Mouse (Mus musculus) ES-E14 (cell line): ENCODE measurements at regions not wholly inside any gene's neighbourhood (a gene's known extent, or its start where the extent isn't known, plus 50 kb on each side); places are given as distances from the start of the nearest gene placed in this dataset.

Experiments
- DNase-seq: peaks from one replicate; pipeline ENCODE4 v3.0.0-alpha.2; 2013; ENCODE audit warnings: low read depth, low spot score
- H3K27ac ChIP-seq: 2 replicates; pipeline ENCODE4 v1.5.1; 2012; ENCODE audit warnings: low read depth, mild to moderate bottlenecking, low read length, moderate library complexity, mixed read lengths; ENCODE audit not compliant: poor library complexity, insufficient read depth, severe bottlenecking
- H3K36me3 ChIP-seq: 2 replicates; pipeline ENCODE4 v1.6.1; 2012; ENCODE audit warnings: mild to moderate bottlenecking, low read length, moderate library complexity, mixed read lengths; ENCODE audit not compliant: control insufficient read depth, poor library complexity, insufficient read depth, severe bottlenecking
- H3K4me1 ChIP-seq, 2 experiments: fragments of 150-350 bp in 1 of 2; sonication (generic) in 1 of 2; 2 replicates each; pipeline ENCODE4 v1.6.1; 2012; ENCODE audit warnings: low read length in 2 of 2, mild to moderate bottlenecking in 1 of 2, mixed read lengths in 1 of 2; ENCODE audit not compliant: control insufficient read depth in 2 of 2, insufficient read depth in 2 of 2, poor library complexity in 1 of 2
- H3K4me3 ChIP-seq, 2 experiments: fragments of 150-350 bp in 1 of 2; sonication (generic) in 1 of 2; 2 replicates each; pipeline ENCODE4 v1.5.1; 2012; ENCODE audit warnings: low read length in 2 of 2, low read depth in 1 of 2, mild to moderate bottlenecking in 1 of 2, mixed read lengths in 1 of 2; ENCODE audit not compliant: insufficient read depth in 1 of 2, poor library complexity in 1 of 2, severe bottlenecking in 1 of 2
- H3K9ac ChIP-seq: 2 replicates; pipeline ENCODE4 v1.6.1; 2012; ENCODE audit warnings: low read depth, mild to moderate bottlenecking, low read length, mixed read lengths; ENCODE audit not compliant: poor library complexity, insufficient read depth, severe bottlenecking
- H3K9me3 ChIP-seq: fragments of 150-350 bp; sonication (generic); 2 replicates; pipeline ENCODE4 v1.6.1; 2012; ENCODE audit warnings: low read depth, mild to moderate bottlenecking, low read length; ENCODE audit not compliant: control insufficient read depth, insufficient read depth
- CHD2 ChIP-seq: IDR thresholded peaks from 2 replicates; pipeline ENCODE4 v1.6.1; 2014; ENCODE audit warnings: mild to moderate bottlenecking, low read depth, low read length, inconsistent platforms
- HCFC1 ChIP-seq: IDR thresholded peaks from 2 replicates; pipeline ENCODE4 v1.6.1; 2012; ENCODE audit warnings: low read length, inconsistent platforms, borderline replicate concordance; ENCODE audit not compliant: insufficient read depth
- MAFK ChIP-seq: IDR thresholded peaks from 2 replicates; pipeline ENCODE4 v1.6.1; 2014; ENCODE audit warnings: mild to moderate bottlenecking, low read depth, low read length, inconsistent platforms; ENCODE audit not compliant: insufficient read depth
- ZC3H11A ChIP-seq: IDR thresholded peaks from 2 replicates; pipeline ENCODE4 v1.6.1; 2012; ENCODE audit warnings: low read depth, mild to moderate bottlenecking, inconsistent platforms, low read length, borderline replicate concordance
- ZNF384 ChIP-seq: IDR thresholded peaks from 2 replicates; pipeline ENCODE4 v1.6.1; 2012; ENCODE audit warnings: low read depth, low read length, inconsistent platforms
- in situ Hi-C, 2 experiments: fragments of 600-800 bp; cut with MboI; formaldehyde crosslinking; loops; one replicate each; pipeline ENCODE4 v1.15.1; 2025; ENCODE audit warnings: low sequenced_read_pairs in 2 of 2, inconsistent platforms in 1 of 2; ENCODE audit not compliant: unreplicated experiment in 2 of 2

DNA sequence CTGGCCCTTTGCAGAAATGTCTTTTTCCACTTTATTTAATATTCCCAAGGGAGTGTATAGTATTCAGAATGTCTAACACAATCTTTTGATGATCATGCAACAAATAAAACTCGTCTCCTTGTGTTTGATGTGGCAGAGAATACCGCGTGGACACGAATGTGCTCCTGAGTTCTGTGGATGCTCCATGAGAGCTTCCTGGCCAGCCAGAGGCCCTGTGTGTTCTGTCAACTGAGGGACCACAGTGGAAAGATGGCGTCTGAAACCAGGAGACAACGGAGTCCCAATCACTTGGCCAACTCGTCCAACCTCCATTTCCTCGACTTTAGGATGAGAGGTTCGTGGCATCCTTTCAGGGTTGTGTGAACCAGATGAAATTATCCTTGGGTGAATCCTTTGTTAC lies 168.6 kb downstream of the Nkx6-1 start:
- in situ Hi-C loops, result no loop called here
- Histone ChIP-seq H3K4me3 (no peak overlapping the region), H3K4me1 (no peaks in the 10 kb centered on the region), H3K9me3 (no peaks in the 10 kb centered on the region), H3K36me3 (no peaks in the 10 kb centered on the region), H3K27ac (no peak overlapping the region), H3K9ac (no peak overlapping the region)
- TF ChIP-seq CHD2, result no peak
- TF ChIP-seq ZC3H11A, result no peak
- no peak for TF ChIP-seq ZNF384
- DNase-seq, result no peak

DNA sequence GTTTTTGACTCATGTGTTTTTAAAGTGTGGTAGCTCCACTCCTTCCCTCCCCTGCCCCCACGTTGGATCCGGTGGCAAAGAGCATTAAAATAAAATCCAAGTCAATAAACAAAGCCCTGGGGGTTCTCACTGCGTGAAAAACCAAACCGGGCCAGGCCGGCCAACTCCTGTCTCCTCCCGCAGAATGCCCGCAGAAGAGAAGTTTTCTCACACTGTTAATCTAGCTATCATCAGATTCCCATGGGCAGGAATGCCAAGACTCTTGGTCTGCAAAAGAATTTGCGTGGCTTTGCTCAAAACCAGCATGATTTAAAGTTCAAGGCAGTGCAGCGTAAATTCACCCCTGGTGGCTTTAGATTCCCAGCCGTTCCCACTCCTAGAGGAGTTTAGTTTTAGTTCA lies 219.0 kb downstream of the Nkx6-1 start:
- in situ Hi-C loops, result no loop called here
- no peak for DNase-seq
- Histone ChIP-seq H3K4me3 (no peak overlapping the region), H3K4me1 (no peaks in the 10 kb centered on the region), H3K9me3 (no peaks in the 10 kb centered on the region), H3K27ac (no peak overlapping the region), H3K36me3 (no peaks in the 10 kb centered on the region), H3K9ac (no peak overlapping the region)
- TF ChIP-seq CHD2 (no peak), MAFK (no peak), ZC3H11A (no peak), ZNF384 (no peak), HCFC1 (no peak)

DNA sequence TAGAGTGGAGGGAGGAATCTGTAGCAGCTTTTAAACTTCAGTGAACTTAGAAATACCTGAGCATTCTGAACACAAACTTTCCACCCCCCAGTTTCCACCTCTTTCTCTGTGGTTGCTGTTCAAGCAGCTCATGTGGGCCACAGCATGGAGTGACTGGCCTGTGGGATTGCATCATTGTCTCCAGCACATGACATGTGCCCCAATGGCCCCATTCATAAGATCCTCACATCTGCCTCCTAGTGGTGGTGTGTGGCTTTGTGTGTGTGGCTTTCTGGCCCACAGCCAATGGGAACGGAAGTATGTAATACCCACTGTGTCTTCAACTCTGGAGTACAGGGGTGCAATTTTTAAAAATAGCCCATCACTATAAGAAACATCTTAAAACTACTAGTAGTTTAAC lies 223.0 kb downstream of the Nkx6-1 start:
- TF ChIP-seq HCFC1, result no peak
- no peak for TF ChIP-seq ZC3H11A
- in situ Hi-C loops, result no loop called here
- Histone ChIP-seq H3K27ac (no peak overlapping the region), H3K4me1 (no peaks in the 10 kb centered on the region), H3K36me3 (no peaks in the 10 kb centered on the region), H3K4me3 (no peak overlapping the region), H3K9me3 (no peaks in the 10 kb centered on the region), H3K9ac (no peak overlapping the region)
- DNase-seq, result peak; percentile 21

DNA sequence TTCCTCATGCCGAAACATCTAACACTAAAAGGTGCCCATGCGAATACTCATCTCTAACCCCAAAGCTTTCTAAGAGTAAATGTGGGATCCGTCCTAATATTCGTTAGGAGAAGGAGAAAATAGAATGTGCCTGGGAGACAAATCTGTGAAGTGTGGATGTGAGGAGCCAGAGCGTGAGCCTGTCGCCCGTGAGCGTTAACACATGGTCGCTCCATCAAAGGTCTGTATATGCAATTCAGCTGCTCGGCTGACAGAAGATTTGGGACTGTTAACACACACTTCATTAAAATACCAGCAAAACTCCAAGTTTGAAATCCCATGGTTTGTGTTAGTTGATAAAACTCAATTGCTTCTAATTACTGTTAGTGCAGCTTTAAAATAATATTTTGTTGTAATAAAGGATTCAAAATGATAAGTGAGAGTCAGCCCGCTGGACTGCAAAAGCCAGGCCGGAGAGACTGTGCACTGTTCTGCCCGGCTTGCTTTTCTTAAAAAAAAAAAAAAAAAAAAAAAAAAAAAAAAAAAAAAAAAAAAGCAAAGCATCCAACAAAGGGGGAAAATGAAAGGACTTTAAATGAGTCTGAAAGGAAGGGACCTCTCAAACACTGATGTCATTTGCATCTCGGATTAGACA lies 227.0 kb downstream of the Nkx6-1 start:
- Histone ChIP-seq H3K36me3 (no peaks in the 10 kb centered on the region), H3K27ac (no peak overlapping the region)
- in situ Hi-C loops, result no loop called here

DNA sequence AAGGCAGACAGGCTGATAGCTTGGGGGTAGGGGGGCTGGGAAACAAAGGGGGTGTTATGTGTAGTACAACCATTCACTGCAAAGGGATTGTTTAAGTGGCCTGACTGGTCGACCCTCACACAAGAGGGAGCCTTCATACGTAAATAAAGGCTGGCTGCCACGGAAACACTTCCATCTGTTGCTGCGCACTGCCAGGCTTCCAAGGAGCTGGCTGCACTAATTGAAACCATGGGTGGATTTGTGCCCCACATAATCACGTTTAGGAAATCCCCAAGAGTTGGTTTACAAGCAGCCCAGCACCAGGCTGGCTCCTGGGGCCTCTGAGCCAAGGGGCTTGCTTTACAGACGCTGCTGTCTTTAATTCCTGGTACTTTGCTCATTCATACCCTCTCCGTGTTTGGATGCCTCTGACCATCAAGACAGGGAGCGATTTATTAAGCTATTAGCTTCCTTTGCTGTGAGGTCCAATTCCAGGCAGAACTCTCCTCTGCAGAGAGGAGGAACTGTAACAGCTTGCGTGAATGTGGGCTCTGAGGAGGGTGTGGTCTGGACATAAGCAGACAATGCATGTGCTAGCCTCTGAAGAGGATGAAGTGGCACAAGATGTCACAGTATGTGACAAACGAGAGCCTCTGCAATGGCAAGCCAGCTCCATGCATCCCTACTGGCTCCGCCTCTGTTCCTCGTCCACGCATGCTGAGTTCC lies 238.6 kb downstream of the Nkx6-1 start:
- no peak overlapping the region for H3K4me3 ChIP-seq
- H3K4me1 ChIP-seq, result peaks cover 0 to 3% of the 10 kb centered on the region in 2 experiments; a peak in 1 of 4 replicates
- H3K9ac ChIP-seq, result no peak overlapping the region
- in situ Hi-C loops, result no loop called here
- no peaks in the 10 kb centered on the region for H3K9me3 ChIP-seq
- no peaks in the 10 kb centered on the region for H3K36me3 ChIP-seq
- TF ChIP-seq CHD2 (no peak), ZNF384 (no peak), HCFC1 (no peak), MAFK (no peak), ZC3H11A (no peak)
- DNase-seq, result no peak
- H3K27ac ChIP-seq, result no peak overlapping the region

More for the DNA sequence above, 227.0 kb downstream of the Nkx6-1 start:
- H3K4me1 ChIP-seq, result no peaks in the 10 kb centered on the region
- DNase-seq, result no peak
- no peaks in the 10 kb centered on the region for H3K9me3 ChIP-seq
- TF ChIP-seq ZNF384, result no peak
- TF ChIP-seq MAFK, result no peak
- TF ChIP-seq CHD2, result no peak
- no peak for TF ChIP-seq HCFC1
- TF ChIP-seq ZC3H11A, result no peak
- H3K4me3 ChIP-seq, result no peak overlapping the region
- no peak overlapping the region for H3K9ac ChIP-seq
